Mouse (Mus musculus) frontal cortex, postnatal 10 days (tissue): ENCODE measurements around the gene Hyal2.

ENCODE experiments used
- DNase-seq, 2 experiments: peaks; one replicate each; pipeline ENCODE4 v3.0.0; 2022; ENCODE audit warnings: low spot score in 2 of 2, mixed read lengths in 1 of 2

Gene Hyal2

GRCm38 (mm10) chr9:107609433-107609830 lies 41.7 kb downstream of the Hyal2 start:
- DNase-seq: no peak

DNA sequence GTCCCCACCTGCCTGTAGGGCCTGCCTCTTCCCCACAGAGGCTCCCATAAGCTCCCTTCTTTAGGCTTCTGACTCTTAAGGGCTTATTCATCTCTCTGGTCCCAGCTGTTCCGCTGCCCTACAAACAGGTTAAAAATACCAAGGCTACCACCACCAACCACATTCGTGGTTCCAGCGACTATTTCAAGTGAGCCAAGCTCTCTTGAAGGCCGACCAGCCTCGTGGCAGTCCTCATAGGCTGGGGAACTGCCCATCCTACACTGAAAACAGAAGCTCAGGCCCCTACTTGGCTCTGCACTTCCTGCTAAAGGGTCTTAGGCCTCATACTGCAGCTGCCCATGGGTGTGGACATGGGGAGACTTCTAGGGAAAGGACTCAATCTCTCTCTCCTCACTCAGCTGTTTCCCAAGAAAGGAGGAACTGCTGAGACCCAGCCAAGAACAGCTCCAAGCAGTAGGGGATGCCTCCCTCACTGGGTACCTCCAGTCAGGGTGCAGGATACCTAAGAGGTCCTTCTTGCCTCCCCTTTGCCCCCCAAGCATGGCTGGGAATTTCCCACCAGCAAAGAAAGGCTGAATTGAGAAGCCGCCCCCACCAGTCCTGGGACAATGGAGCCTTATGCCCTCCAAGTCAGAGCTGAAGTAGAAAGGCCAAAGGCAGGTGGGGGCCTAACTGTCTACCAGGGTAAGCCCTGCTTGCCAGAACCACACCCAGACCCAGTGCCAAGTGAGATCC lies 43.9 kb downstream of the Hyal2 start:
- DNase-seq: no peak

- peak; percentile 95 to 99 for DNase-seq
Observed at GRCm38 (mm10) chr9:107612191-107612944, 44.6 kb downstream of the Hyal2 start.

DNA sequence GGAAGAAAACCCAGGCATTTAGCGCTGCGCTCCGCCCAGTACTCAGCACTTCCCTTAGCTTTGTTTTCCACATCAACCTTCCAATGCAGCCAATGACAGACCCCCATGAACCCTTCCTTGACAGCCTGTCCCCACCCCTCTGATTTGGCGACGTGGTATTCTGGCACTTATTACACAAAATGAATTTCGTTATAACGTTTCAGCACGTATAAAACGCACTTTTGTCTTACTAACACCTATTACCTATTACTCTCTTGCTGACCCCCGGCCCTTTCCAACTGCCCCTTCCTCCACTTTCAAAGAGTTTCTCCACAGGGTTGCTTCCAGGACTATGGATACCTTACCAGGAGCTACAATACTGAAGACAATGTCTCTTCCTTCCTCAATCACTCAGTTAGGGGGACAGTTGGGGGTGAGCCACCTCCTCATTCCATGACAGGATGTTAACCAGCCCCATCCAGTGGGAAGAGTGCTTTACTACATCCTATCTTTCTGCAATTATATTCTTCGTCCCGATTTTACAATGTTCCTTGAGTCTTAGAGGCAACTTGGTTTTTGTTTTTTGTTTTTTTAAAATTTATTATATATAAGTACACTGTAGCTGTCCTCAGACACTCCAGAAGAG lies 45.3 kb downstream of the Hyal2 start:
- DNase-seq: no peak

GRCm38 (mm10) chr9:107615035-107615434 lies 47.3 kb downstream of the Hyal2 start:
- no peak for DNase-seq

DNA sequence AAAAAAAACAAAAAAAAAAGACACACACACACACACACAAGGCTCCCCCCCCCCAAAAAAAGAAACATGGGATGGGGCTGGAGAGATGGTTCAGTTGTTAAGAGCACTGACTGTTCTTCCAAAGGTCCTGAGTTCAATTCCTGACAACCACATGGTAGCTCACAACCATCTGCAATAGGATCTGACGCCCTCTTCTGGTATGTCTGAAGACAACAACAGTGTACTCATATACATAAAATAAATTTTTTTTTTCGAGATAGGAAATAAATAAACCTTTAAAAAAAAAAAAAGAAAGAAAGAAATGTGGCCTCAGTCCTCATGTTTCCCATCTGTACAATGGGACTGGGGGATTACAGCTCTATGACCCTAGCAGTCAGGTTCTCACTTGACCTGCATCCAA lies 49.7 kb downstream of the Hyal2 start:
- no peak for DNase-seq

- no peak for DNase-seq
Observed at GRCm38 (mm10) chr9:107618098-107618497, 50.4 kb downstream of the Hyal2 start.

GRCm38 (mm10) chr9:107618778-107619545 lies 51.2 kb downstream of the Hyal2 start:
- DNase-seq: no peak

GRCm38 (mm10) chr9:107619546-107619879 lies 51.8 kb downstream of the Hyal2 start:
- no peak for DNase-seq

GRCm38 (mm10) chr9:107620954-107621353 lies 53.2 kb downstream of the Hyal2 start:
- DNase-seq: no peak
